Mouse (Mus musculus) megakaryocyte-erythroid progenitor cell, adult 5-6 weeks (primary cell): ENCODE measurements around the gene 1700056E22Rik. TPM values are rescaled to one million over a fixed set of nuclear protein-coding genes. Genes with fewer than 3 reads are reported as not detected.
A peak's percentile ranks its signal among the peaks of the same experiment; 100 is the strongest.

Experiments
- ATAC-seq: replicated peaks from 2 replicates; pipeline ENCODE4 v1.8.0; 2016; ENCODE audit warnings: mild to moderate bottlenecking, inconsistent platforms; ENCODE audit not compliant: severe bottlenecking, poor library complexity, low FRiP score, low TSS enrichment
- total RNA-seq, 2 experiments: library from RNA; stranded (forward) in 1 of 2; stranded (reverse) in 1 of 2; fragments of 200-1000, 215-1000 nt in 1 of 2; fragments of >200 nt in 1 of 2; fragmentation: Nextera tagmentation in 1 of 2; gene quantifications; 2 replicates each; pipeline ENCODE4 v1.2.3; 2014 to 2017

Gene 1700056E22Rik
- total RNA-seq (2014; fragmentation: Nextera tagmentation) = 0.40 TPM in 1 of 2 replicates, not detected in the other
- total RNA-seq (2017) = 0.50 TPM in 1 of 2 replicates, not detected in the other

GRCm38 (mm10) chr1:184034011-184034557 lies at the start of gene 1700056E22Rik:
TSS of gene 1700056E22Rik (minus strand) at chr1:184034301.
- ATAC-seq = peak; percentile 96

GRCm38 (mm10) chr1:184083166-184083565 lies 49.1 kb upstream of the 1700056E22Rik start:
- no peak for ATAC-seq

- no peak for ATAC-seq
Measured at GRCm38 (mm10) chr1:184082661-184083060, 48.6 kb upstream of the 1700056E22Rik start.

DNA sequence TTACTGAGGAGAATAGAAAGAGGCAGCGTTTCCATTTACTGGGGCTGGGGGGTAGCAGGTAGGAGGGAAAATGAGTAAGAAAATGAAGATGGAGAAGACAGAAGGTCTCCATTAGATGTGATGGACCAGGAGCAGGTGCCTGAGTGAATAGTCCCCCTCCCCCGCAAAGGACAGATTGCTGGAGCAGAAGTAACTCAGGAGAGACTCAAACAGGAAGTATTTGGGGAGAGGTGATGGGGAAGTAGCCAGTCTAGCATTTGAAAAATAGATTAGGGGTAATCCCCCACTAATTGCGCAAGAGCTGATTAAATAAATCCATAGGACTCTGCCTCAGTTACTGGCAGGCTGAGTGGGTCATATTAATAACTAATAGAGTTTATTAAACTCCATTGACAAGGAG lies 45.2 kb upstream of the 1700056E22Rik start:
- ATAC-seq = no peak

DNA sequence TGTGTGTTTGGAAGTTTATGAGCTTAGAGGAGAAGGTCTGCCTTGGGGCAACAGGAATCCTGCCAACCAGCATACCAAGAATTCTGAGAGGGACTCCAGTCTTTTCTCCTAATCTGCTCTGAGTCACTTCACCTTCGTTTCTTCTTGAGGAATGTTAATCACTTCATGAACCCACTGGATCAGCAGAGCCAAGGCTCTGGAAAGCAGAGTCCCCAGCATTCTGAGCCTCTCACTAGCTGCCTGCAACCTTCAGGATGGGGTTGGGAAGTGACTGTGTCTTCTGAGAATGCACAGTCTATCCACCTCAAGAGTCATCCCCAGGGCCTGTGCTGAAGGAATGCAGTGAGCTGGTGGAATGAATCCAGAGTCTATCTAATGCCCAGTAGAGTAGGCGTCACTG lies 42.7 kb upstream of the 1700056E22Rik start:
- no peak for ATAC-seq

GRCm38 (mm10) chr1:184076065-184076464 lies 42.0 kb upstream of the 1700056E22Rik start:
- ATAC-seq = no peak

GRCm38 (mm10) chr1:184068971-184069370 lies 34.9 kb upstream of the 1700056E22Rik start:
- no peak for ATAC-seq

DNA sequence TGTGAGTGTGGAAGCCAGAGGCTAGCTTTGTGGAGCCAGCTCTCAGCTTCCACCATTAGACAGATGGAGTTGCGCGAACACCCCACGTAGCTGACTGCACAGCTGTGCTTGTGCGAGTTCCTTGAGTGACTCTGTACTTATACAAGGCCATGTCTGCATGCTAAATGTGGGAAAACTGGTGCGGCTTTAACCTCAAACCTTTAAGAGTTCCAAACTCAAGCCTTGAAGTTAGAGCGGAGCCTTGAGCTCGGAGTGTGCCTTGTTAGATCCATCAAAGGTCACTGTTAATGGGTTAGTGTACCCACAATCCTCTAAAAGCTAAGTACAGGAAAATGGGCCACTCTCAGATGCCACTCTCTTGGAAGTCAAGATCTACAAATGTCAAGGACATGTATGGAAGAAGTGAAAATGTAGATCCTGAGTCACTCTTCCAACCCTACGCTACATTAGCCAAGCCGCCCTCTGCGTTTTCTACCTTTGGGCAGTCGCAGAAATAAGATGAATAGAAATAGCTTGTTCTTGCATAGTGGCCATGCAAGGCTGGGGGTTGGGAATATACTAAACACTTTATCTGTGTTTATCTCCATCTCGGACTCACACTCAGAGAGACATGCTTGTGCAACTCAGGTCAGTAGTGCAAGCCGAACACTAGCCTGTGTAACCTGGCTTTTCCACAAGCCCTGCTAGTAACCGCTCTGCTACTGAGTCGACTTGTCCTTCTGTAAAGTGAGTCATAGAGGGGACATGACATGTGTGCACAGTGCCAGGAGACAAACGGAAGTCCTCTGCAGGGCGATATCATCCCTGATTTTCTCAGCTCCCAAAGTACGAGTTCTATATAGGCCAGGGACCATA lies 33.8 kb upstream of the 1700056E22Rik start:
- no peak for ATAC-seq

DNA sequence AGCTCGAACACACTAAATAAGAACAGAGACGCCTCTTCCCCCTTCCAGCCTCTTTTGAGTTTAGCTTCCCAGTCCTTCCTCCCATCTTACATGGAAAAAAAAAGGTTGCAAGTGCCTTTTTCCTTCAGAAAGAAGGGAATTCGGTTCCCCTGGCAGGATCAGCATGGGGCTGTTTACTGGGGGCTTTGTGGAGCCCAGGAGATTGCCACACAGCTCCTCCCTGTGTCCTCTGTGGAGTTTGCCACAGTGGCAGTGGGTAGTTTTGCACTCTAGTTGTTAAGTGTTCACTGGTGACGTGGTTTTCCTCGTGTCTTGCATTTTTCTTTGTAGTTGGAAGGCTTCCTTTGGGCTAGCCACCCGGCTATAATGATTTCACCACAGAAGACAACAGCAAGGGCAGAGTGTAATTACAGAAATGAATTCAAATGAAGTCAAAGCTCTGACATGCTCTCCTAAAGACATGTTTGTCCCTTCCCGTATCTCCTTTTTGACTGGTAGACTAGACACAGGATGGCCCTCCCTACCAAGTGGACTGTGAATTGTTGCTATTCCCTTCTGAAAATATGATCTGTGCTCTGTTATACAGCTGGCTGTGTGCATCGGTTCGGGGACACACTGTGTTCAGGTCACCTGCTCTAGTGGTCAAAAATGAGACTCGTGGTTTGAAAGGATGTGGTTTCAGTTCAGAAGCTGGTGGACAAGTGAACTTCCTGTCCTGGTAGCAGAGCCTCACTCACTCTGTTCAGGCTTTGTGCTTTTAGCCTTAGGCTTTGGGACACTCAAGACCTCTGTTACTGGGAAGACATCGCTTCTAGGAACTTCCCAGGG lies 32.6 kb upstream of the 1700056E22Rik start:
- no peak for ATAC-seq

DNA sequence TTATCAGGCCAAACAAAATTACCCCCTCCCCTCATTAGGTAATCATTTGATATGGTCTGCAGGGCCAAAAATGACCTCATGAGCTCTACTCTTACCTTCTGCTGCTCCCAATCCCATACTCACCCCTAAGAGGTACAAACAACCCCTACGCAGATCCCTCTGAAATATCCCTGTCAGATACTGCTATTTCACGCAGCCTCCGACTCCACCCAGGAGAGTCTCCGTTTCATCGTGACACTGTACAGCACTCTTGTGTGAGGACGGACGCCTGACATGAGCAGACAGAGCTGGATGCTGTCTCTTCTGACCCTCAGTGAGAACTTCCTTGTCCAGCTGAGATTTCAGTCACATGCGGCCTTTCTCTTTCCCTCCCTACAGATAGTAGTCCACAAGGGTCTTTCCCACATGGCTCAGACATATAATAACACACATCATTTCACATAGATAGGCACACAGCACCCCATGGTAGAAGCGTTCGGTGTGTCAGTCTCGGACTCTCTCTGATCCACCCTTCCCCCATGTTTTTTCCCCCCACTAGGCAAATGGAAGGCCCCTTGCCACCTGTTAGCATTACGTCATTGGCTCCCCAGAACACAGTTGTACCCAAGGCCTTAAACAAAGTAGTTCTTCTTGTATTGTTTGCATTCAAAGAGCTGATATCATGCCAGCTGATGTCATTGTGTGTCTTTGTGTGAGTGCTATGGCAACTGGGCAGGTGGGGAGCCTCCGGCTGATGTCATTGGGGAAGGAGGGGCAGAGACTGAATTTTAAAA lies 31.7 kb upstream of the 1700056E22Rik start:
- no peak for ATAC-seq

- ATAC-seq = no peak
Measured at GRCm38 (mm10) chr1:184064306-184064705, 30.2 kb upstream of the 1700056E22Rik start.

- no peak for ATAC-seq
Measured at GRCm38 (mm10) chr1:184061901-184062300, 27.8 kb upstream of the 1700056E22Rik start.

DNA sequence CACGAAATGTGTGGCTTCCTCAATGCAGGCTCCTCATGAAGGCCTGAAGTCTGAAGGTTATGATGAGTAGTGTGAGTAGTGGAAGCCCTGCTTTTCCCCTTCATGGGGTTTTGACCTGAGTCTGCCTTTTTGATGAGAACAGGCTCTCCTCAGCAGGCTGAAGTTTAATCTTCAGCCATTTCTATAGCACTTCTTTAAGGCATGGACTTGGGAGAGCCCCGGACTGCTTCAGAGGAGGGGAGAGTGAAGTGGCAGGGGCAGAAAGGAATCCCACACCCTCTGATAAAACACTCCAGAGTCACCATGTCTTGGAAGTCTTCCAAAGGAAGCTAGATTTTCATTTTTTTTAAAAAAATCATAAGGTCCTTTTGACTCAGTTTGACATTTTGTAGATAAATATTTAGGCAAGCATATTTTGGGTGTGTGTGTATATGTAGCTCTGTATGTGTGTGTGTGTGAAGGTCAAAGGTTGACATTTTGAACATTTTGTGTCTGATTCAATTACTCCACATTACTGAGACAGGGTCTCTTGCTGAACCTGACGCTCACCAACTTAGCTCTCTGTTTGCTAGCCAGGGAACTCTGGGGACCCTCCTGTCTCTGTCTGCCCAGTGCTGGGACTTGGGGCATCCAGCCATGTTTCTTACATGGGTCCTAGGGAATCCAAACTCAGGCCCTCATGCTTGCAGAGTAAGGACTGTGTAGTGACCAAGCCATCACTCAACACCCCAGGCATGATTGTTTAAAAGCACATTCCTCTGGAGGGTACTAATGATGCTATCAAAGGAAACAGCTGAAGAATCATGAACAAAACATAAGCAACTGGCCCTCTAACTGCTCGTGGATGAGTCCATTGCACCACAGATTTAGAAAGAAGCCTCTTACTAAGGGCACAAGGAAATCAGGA lies 27.0 kb upstream of the 1700056E22Rik start:
- ATAC-seq = 0 out of 2 replicates have a peak, but pooled peaks have one; percentile 23

- ATAC-seq = no peak
Measured at GRCm38 (mm10) chr1:184060381-184060780, 26.3 kb upstream of the 1700056E22Rik start.

GRCm38 (mm10) chr1:184059814-184060213 lies 25.7 kb upstream of the 1700056E22Rik start:
- no peak for ATAC-seq

DNA sequence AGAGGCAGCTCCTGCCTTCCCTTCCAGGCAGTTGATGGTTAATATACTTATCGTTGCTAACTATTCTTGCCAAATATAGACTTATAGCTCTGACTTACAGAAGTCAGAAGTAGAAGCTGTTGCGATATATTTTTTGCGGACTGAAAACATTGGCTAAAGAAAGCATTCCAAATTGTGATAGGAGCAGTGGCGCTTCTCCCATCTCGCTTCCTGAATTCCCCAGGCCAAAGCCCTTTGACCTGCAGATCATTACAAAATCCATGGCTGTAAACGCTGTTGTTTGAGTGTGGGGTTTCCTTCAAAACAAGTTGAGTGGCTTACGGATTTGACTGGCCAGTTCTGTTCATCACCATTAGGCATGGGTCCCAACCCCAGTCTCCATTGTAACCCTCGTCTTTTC lies 24.1 kb upstream of the 1700056E22Rik start:
- no peak for ATAC-seq

DNA sequence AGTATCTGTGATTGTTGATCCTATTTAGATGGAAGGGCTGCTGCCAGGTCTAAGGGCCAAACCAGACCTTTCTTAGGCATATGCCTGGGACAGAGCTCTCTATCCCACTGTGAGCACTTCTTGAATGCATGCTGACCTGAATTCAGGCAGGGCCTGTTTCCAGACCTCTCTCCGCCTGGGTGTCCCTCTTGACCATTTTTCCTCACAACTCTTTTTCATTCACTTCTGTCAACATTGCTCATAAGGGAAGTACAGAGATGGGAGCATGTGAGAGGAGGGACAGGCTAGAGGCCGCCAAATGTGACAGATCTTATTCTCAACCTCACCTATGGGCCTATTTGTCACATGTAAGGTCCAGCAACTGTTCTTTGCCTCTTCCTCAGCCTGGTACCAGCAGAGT lies 20.1 kb upstream of the 1700056E22Rik start:
- no peak for ATAC-seq

DNA sequence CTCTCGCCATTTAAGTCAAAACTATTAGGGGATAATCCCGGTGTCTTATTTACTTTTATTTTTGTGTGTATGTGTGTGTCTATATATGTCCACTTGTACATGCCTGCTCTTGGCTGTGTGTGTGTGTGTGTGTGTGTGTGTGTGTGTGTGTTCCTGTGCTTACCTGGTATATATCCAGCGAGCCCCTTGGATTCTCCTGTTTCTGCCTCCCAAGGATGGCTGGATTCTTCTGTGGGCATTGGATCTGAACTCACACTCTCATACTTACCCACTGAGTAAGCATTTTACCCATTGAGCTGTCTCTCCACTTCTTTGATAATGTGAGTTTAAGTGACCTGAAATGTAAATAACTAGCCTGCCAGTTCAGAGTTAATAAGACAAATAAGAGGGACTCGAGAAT lies 19.6 kb upstream of the 1700056E22Rik start:
- ATAC-seq = no peak
